In the genomic region with DNA sequence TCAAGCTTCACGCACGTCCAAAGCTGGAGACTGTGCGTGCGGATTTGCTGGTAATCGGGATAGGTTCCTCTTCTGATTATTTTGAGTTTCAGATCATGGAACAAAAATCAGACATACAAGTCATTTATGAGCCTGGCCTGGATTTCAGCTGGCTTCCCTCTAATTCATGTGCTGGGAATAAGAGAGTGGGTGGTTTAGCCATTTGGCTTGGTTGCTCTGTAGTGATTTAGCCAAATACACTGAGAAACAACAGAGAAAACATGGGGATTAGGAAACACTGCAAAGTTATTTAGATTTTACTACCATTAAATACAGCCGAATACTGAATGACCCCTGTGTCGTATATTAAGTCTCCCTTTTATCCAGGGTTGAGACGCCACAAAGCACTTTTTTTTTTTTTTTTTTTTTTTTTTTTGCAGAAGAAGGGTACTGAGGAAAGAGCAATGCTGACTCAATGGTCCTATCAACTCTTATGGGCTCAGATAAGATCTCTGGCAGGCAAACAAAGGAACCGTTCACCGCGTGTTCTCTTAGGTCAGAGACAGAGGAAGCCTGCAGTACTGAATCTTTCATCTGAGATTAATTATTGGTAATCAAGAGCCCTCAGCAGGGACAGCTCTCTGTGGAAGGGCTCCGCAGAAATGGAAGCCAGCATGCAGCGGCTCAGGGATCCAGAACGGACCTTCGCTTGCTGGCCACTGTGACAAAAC, we compare ENCODE assay signal across 11 mouse cellular contexts. TPM values are rescaled to one million over a fixed set of nuclear protein-coding genes. Genes with fewer than 3 reads are reported as not detected.
DNase-seq lines count a peak whose midpoint lies in the region; ATAC-seq lines count a peak whose summit lies in the region.
"Had no signal": no experiment of that assay in that cellular context is flagged by ENCODE, and none has a peak within 500 bp of the region (broad histone marks: within the 10 kb centered on the region; RNA-seq: fewer than 3 reads in every experiment).

No protein-coding gene starts in this region.

- H3K4me1 ChIP-seq in hindbrain, embryonic 12.5 days, result peaks cover 10% of the 10 kb centered on the region
- no peaks in the 10 kb centered on the region for H3K4me1 ChIP-seq in hindbrain, embryonic 11.5 days (replicated peaks; ENCODE audit: control insufficient read depth, insufficient read depth, low read length)

- peak; percentile 55 to 65 for DNase-seq in adrenal gland, adult (ENCODE audit: inconsistent age in 2 of 2, low spot score in 1 of 2)
- DNase-seq in adrenal gland, postnatal 4 days (ENCODE audit: low spot score in 2 of 2), result no peak
- no peak for DNase-seq in hindbrain, embryonic 11.5 days (ENCODE audit: low spot score)
- DNase-seq in ovary, postnatal 14 days (ENCODE audit: low spot score), result peak; percentile 34
- DNase-seq in ovary, adult 18-20 months (ENCODE audit: low spot score), result no peak
- peak; percentile 47 for DNase-seq in skeletal muscle tissue, adult 2 months (ENCODE audit: low read depth, low spot score)
- DNase-seq in cerebellum, adult 9-10 months, result no peak
- DNase-seq: thymus, postnatal 4 days had no signal

- WGBS in hindbrain, embryonic 12.5 days, result 64% methylated on average over 15 of the region's 15 CpGs
- WGBS in hindbrain, embryonic 11.5 days, result 70% methylated on average over 15 of the region's 15 CpGs

- no peak overlapping the region for H3K4me2 ChIP-seq in hindbrain, embryonic 12.5 days (replicated peaks)
- no peak overlapping the region for H3K4me2 ChIP-seq in hindbrain, embryonic 11.5 days (replicated peaks; ENCODE audit: low read depth, low read length)
- H3K4me2 ChIP-seq: heart, embryonic 15.5 days; liver, embryonic 11.5 days had no signal

- no peak overlapping the region; the same call in 1 of the 2 replicates for H3K9ac ChIP-seq in hindbrain, embryonic 12.5 days
- no peak overlapping the region for H3K9ac ChIP-seq in hindbrain, embryonic 11.5 days (ENCODE audit: low read depth, low read length)
- H3K9ac ChIP-seq: heart, embryonic 15.5 days had no signal

- no peak overlapping the region for H3K4me3 ChIP-seq in hindbrain, embryonic 12.5 days
- no peak overlapping the region for H3K4me3 ChIP-seq in hindbrain, embryonic 11.5 days (ENCODE audit: low read depth, low read length)
- H3K4me3 ChIP-seq: heart, embryonic 15.5 days had no signal

- no peaks in the 10 kb centered on the region for H3K27me3 ChIP-seq in hindbrain, embryonic 12.5 days
- H3K27me3 ChIP-seq in hindbrain, embryonic 11.5 days (ENCODE audit: control insufficient read depth, insufficient read depth, low read length), result no peaks in the 10 kb centered on the region
- H3K27me3 ChIP-seq: heart, embryonic 15.5 days had no signal

- peaks cover 28% of the 10 kb centered on the region for H3K36me3 ChIP-seq in hindbrain, embryonic 12.5 days
- no peaks in the 10 kb centered on the region; the same call in 1 of the 2 replicates for H3K36me3 ChIP-seq in hindbrain, embryonic 11.5 days (ENCODE audit: control insufficient read depth, insufficient read depth, low read length)

- H3K27ac ChIP-seq in hindbrain, embryonic 12.5 days, result peak overlapping the region; percentile 24
- H3K27ac ChIP-seq in hindbrain, embryonic 11.5 days (ENCODE audit: low read depth, low read length), result no peak overlapping the region
- H3K27ac ChIP-seq: heart, embryonic 15.5 days had no signal

- ATAC-seq in hindbrain, embryonic 12.5 days (ENCODE audit: low FRiP score), result no peak
- ATAC-seq in hindbrain, embryonic 11.5 days (ENCODE audit: low FRiP score), result no peak

- H3K9me3 ChIP-seq in hindbrain, embryonic 12.5 days (replicated peaks), result no peaks in the 10 kb centered on the region
- H3K9me3 ChIP-seq in hindbrain, embryonic 11.5 days (ENCODE audit: control insufficient read depth, low read length), result no peaks in the 10 kb centered on the region
- H3K9me3 ChIP-seq: heart, embryonic 15.5 days had no signal

RNA-seq across cellular contexts. Expression of a gene that starts 44.7 kb away (rescaled TPM):
- 100 to 1,000 TPM; 125 to 136 TPM for total RNA-seq in adrenal gland, postnatal 4 days (2021)
- polyA plus RNA-seq in hindbrain, embryonic 12.5 days (2016; fragmentation: Nextera tagmentation; extraction: Ambion mirVana), result 164 and 183 TPM in 2 replicates
- polyA plus RNA-seq in hindbrain, embryonic 11.5 days (2014; fragmentation: Nextera tagmentation; extraction: Ambion mirVana), result 176 and 217 TPM in 2 replicates

Comparison
In these comparisons a context has a peak if more than half of its experiments do, and no peak if none do; other contexts are left out.
1. DNase-seq: peak in adrenal gland, adult (2 of 2), ovary, postnatal 14 days (single experiment) and skeletal muscle tissue, adult 2 months (single experiment); none in adrenal gland, postnatal 4 days (0 of 2), hindbrain, embryonic 11.5 days (single experiment), ovary, adult 18-20 months (single experiment) and cerebellum, adult 9-10 months (single experiment).